Comparison of ENCODE assay signal across 8 mouse cellular contexts in genomic region chr16:42914457-42915085, GRCm38 (mm10). TPM values are rescaled to one million over a fixed set of nuclear protein-coding genes. Genes with fewer than 3 reads are reported as not detected.
A peak's percentile ranks its signal among the peaks of the same experiment; 100 is the strongest.
DNase-seq lines count a peak whose midpoint lies in the region; ATAC-seq and TF ChIP-seq lines count a peak whose summit lies in the region.

No protein-coding gene starts in this region.

- no peak overlapping the region for H3K4me2 ChIP-seq in CH12.LX (ENCODE audit: insufficient read depth, low read depth, poor library complexity, severe bottlenecking)
- H3K4me2 ChIP-seq in forebrain, embryonic 15.5 days (replicated peaks), result no peak overlapping the region
- no peak overlapping the region for H3K4me2 ChIP-seq in midbrain, embryonic 14.5 days (ENCODE audit: low read length)

- no peaks in the 10 kb centered on the region for H3K27me3 ChIP-seq in CH12.LX (replicated peaks)
- no peaks in the 10 kb centered on the region for H3K27me3 ChIP-seq in forebrain, embryonic 15.5 days
- H3K27me3 ChIP-seq in midbrain, embryonic 14.5 days (ENCODE audit: control insufficient read depth, insufficient read depth, low read length), result no peaks in the 10 kb centered on the region

- in situ Hi-C loops in CH12.LX (cut with MboI; ENCODE audit: low pct_ligation_motif_present, low pct_unique_long_range_greater_than_20kb, low sequenced_read_pairs), result loop anchor here (25.0 kb wide), 1 partner anchor 248 kb away; no protein-coding TSS in a partner anchor

- TF ChIP-seq RAD21 in CH12.LX (IDR thresholded peaks at IDR 0.05; ENCODE audit: low read depth, low read length), result peak; percentile 91

- dilution Hi-C loops in CH12.LX (cut with MboI; ENCODE audit: extremely low pct_ligation_motif_present, extremely low pct_unique_long_range_greater_than_20kb, low sequenced_read_pairs), result no loop called here

- 34% methylated on average over 8 of the region's 8 CpGs for WGBS in forebrain, embryonic 15.5 days
- 45% methylated on average over 8 of the region's 8 CpGs for WGBS in midbrain, embryonic 14.5 days

- H3K9me3 ChIP-seq in CH12.LX (replicated peaks; ENCODE audit: low read length), result no peaks in the 10 kb centered on the region
- H3K9me3 ChIP-seq in forebrain, embryonic 15.5 days, result no peaks in the 10 kb centered on the region
- H3K9me3 ChIP-seq in midbrain, embryonic 14.5 days (ENCODE audit: control insufficient read depth, low read length), result no peaks in the 10 kb centered on the region

- H3K27ac ChIP-seq in CH12.LX (ENCODE audit: insufficient read depth, low read depth), result no peak overlapping the region
- H3K27ac ChIP-seq in forebrain, embryonic 15.5 days (replicated peaks), result peak overlapping the region; percentile 60
- H3K27ac ChIP-seq in midbrain, embryonic 14.5 days (replicated peaks; ENCODE audit: low read depth, low read length), result no peak overlapping the region; the same call in 1 of the 2 replicates

- ATAC-seq in forebrain, embryonic 15.5 days (replicated peaks), result peak; percentile 92
- ATAC-seq in midbrain, embryonic 14.5 days (ENCODE audit: low FRiP score, low TSS enrichment), result peak; percentile 72; the same call in 1 of the 2 replicates

- TF ChIP-seq EP300 in CH12.LX (IDR thresholded peaks at IDR 0.05; ENCODE audit: low read length), result no peak

- H3K36me3 ChIP-seq in CH12.LX (replicated peaks in 1 of 2; ENCODE audit: control insufficient read depth in 1 of 2, insufficient read depth in 1 of 2, low read length in 1 of 2), result no peaks in the 10 kb centered on the region
- no peaks in the 10 kb centered on the region for H3K36me3 ChIP-seq in forebrain, embryonic 15.5 days
- H3K36me3 ChIP-seq in midbrain, embryonic 14.5 days (ENCODE audit: control insufficient read depth, insufficient read depth, low read length), result no peaks in the 10 kb centered on the region

- H3K4me1 ChIP-seq in CH12.LX (ENCODE audit: control insufficient read depth in 1 of 2, insufficient read depth in 2 of 2), result peaks cover 0 to 4% of the 10 kb centered on the region in 2 experiments; a peak in 1 of 4 replicates
- peaks cover 28% of the 10 kb centered on the region for H3K4me1 ChIP-seq in forebrain, embryonic 15.5 days
- H3K4me1 ChIP-seq in midbrain, embryonic 14.5 days (ENCODE audit: control insufficient read depth, insufficient read depth, low read length), result peaks cover 3% of the 10 kb centered on the region; the same call in 1 of the 2 replicates

- no peak overlapping the region for H3K9ac ChIP-seq in CH12.LX (ENCODE audit: insufficient read depth, low read depth)
- no peak overlapping the region for H3K9ac ChIP-seq in forebrain, embryonic 15.5 days (replicated peaks)
- no peak overlapping the region for H3K9ac ChIP-seq in midbrain, embryonic 14.5 days (replicated peaks; ENCODE audit: low read length)

- H3K79me2 ChIP-seq in CH12.LX (replicated peaks; ENCODE audit: control insufficient read depth, extremely low read depth, insufficient read depth, poor library complexity, severe bottlenecking), result no peaks in the 10 kb centered on the region

- DNase-seq in 3T3-L1 (ENCODE audit: low read depth, low spot score) (peak; percentile 80), CH12.LX (ENCODE audit: extremely low read depth) (peak; percentile 61)
- peak; percentile 26 for DNase-seq in c-Kit-positive CD71-negative TER-119-negative erythroid progenitor cells, embryonic 14.5 days (ENCODE audit: low read depth)
- DNase-seq in kidney, adult 11 months, result peak; percentile 43
- DNase-seq in left cerebral cortex, postnatal 25 days (ENCODE audit: low spot score in 2 of 2), result peak; percentile 62 to 69
- peak; percentile 85 for DNase-seq in midbrain, embryonic 14.5 days
- peak; percentile 60 for DNase-seq in thymus, postnatal 14 days

- no peak overlapping the region for H3K4me3 ChIP-seq in CH12.LX (replicated peaks in 1 of 3; ENCODE audit: low read depth in 2 of 3, low read length in 2 of 3, poor library complexity in 1 of 3)
- H3K4me3 ChIP-seq in forebrain, embryonic 15.5 days, result no peak overlapping the region
- H3K4me3 ChIP-seq in midbrain, embryonic 14.5 days (replicated peaks; ENCODE audit: low read depth, low read length), result no peak overlapping the region

- intact Hi-C loops in left cerebral cortex, postnatal 25 days (cut with DNase I), result loop anchor here (5.0 to 10.0 kb wide), 5 partner anchors 77 to 742 kb away; no protein-coding TSS in a partner anchor

- TF ChIP-seq CTCF in CH12.LX (conservative IDR thresholded peaks at IDR 0.05 in 1 of 2, IDR thresholded peaks at IDR 0.05 in 1 of 2; ENCODE audit: low read depth in 2 of 2, low read length in 2 of 2), result peak; percentile 31 to 93; a peak in 3 of 4 replicates

- TF ChIP-seq POLR2A in CH12.LX (IDR thresholded peaks at IDR 0.05; ENCODE audit: low read depth, low read length), result no peak

TF ChIP-seq in CH12.LX, 34 proteins besides CTCF, POLR2A, EP300 and RAD21:
- TF ChIP-seq USF1 (IDR thresholded peaks at IDR 0.05; ENCODE audit: low read depth, low read length) (no peak), MXI1 (IDR thresholded peaks at IDR 0.05; ENCODE audit: low read depth, low read length) (no peak), UBTF (IDR thresholded peaks at IDR 0.05; ENCODE audit: low read depth, low read length) (no peak), IRF4 (IDR thresholded peaks at IDR 0.05; ENCODE audit: low read depth, low read length) (0 out of 2 replicates have a peak, but pooled peaks have one; percentile 24), PAX5 (IDR thresholded peaks at IDR 0.05; ENCODE audit: low read length) (no peak), RCOR1 (conservative IDR thresholded peaks at IDR 0.05; ENCODE audit: low read depth, low read length) (no peak), ZC3H11A (IDR thresholded peaks at IDR 0.05; ENCODE audit: low read depth, low read length) (peak; percentile 24; the same call in 1 of the 2 replicates), SMC3 (IDR thresholded peaks at IDR 0.05; ENCODE audit: low read depth, low read length) (peak; percentile 94), NELFE (IDR thresholded peaks at IDR 0.05; ENCODE audit: low read depth, low read length) (0 out of 2 replicates have a peak, but pooled peaks have one; percentile 8)

RNA-seq across cellular contexts. Expression of gene Zbtb20, which starts 38.9 kb away (rescaled TPM):
- 58.0 and 60.9 TPM in 2 replicates for total RNA-seq in CH12.LX (2012; rRNA removed)
- 23.2 and 24.9 TPM in 2 replicates for total RNA-seq in CH12.LX (2014; rRNA removed)
- polyA plus RNA-seq in CH12.LX (2012; ENCODE audit: insufficient read length, low read depth), result 51.6 and 57.2 TPM in 2 replicates
- polyA plus RNA-seq in forebrain, embryonic 15.5 days (2015; fragmentation: Nextera tagmentation; extraction: Ambion mirVana), result 143 and 149 TPM in 2 replicates
- total RNA-seq in left cerebral cortex, postnatal 25 days (2021), result 10 to 100 TPM; 43.0 to 58.8 TPM
- 63.2 and 80.6 TPM in 2 replicates for polyA plus RNA-seq in midbrain, embryonic 14.5 days (2014; fragmentation: Nextera tagmentation; extraction: Ambion mirVana)

Comparison
In these comparisons a context has a peak if more than half of its experiments do, and no peak if none do; other contexts are left out.
1. DNase-seq: peak in every context shown above with its lines; median percentile 85 in midbrain, embryonic 14.5 days; 80 in 3T3-L1; 66 in left cerebral cortex, postnatal 25 days; 61 in CH12.LX; 60 in thymus, postnatal 14 days; 43 in kidney, adult 11 months; 26 in c-Kit-positive CD71-negative TER-119-negative erythroid progenitor cells, embryonic 14.5 days.